Mouse (Mus musculus) natural killer cell, adult 2 months (primary cell): ENCODE measurements around the gene Ccno.

Source experiments
- DNase-seq, 2 experiments: peaks; one replicate each; pipeline ENCODE4 v3.0.0; 2022; ENCODE audit warnings: low spot score in 2 of 2

The Ccno gene

GRCm38 (mm10) chr13:112987532-112987943 lies at the start of gene Ccno:
Gene Ccno, plus strand, starts transcription at chr13:112987802.
- DNase-seq, result peak; percentile 69 to 81

- DNase-seq, result no peak
These were observed 49.5 kb upstream of the Ccno start for GRCm38 (mm10) chr13:112938130-112938529.

- DNase-seq, result no peak
These were observed 45.7 kb upstream of the Ccno start for GRCm38 (mm10) chr13:112941879-112942330.

- no peak for DNase-seq
These were observed 42.3 kb upstream of the Ccno start for GRCm38 (mm10) chr13:112945312-112945711.

DNA sequence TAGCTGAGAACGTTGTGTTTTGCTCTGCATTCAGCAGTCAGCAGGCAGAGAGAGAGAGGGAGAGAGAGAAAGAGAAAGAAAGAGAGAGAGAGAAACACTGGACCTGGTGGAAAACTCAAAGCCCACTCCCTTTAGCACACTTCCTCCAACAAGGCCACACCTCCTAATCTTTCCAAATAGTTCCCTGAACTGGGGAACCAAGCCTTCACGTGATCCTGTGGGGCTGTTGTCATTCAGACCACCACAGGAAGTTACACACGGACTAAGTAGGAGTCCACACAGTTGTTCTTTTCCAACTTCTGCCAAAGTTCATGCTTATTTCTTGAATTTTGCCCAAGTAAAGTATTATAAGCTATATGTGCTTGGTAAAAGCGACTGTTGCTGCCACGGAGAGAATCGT lies 41.7 kb upstream of the Ccno start:
- no peak for DNase-seq

- DNase-seq, result no peak
These were observed 33.5 kb upstream of the Ccno start for GRCm38 (mm10) chr13:112954067-112954466.

DNA sequence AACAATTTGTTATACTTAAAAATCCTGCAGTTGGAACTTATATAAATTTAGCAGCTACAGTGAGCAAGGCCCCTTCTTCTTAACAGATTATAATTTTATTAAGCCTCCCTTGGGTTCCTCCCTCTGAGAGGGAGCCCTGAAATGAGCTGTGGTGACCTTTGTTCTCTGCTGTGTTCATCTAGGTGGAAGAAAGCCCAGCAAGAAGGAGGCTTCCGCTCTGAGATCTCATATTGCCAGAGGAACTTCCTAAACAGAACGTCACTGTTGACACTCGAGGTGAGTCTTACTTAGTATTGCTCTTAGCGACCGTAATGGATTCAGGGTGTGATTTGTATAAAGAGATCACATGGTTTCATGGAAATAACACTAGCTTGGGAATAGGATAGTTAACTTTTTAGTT lies 24.5 kb upstream of the Ccno start:
- DNase-seq, result no peak

- no peak for DNase-seq
These were observed 23.2 kb upstream of the Ccno start for GRCm38 (mm10) chr13:112964421-112964820.

GRCm38 (mm10) chr13:112967267-112967666 lies 20.3 kb upstream of the Ccno start:
- no peak for DNase-seq

- no peak for DNase-seq
These were observed 10.9 kb upstream of the Ccno start for GRCm38 (mm10) chr13:112976720-112977119.

DNA sequence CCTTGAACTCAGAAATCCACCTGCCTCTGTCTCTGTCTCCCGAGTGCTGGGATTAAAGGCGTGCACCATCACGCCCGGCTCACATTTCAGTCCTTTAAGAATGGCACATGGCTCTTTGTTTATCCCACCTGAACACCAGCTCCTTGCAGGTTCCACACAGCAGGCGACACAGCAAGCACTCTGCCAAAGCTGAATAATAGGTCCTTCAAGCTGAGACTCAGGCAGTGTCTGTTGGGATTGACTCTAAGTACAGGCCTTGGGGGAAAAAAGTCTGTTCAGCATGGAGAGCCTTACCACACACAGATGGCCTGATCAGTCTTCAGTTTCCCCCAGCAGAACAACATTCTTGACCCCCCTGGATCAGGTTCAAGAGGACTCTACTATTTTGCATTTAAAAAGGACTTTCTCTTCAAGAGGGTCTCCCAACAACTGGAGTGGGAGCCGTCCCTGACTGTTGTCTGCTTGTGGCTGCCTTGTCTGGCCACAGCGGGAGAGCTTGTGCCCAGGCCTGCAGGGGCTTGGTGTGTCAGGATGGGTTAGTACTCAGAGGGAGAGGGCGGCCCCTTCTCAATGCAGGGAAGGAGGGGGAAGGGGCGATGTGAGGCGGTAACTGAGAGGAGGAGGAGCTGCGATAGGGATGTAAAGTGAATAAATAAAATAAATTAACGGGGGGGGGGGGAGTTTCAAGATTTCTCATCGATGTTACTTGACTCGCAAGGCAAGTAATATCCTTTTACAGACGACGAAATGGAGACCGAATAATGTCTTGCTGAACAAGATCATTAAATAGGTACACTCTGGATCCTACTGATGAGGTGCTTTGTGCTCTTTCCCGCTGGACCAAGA lies 1.8 kb upstream of the Ccno start:
- no peak for DNase-seq

- DNase-seq, result no peak
These were observed 1.1 kb upstream of the Ccno start for GRCm38 (mm10) chr13:112986451-112986950.

DNA sequence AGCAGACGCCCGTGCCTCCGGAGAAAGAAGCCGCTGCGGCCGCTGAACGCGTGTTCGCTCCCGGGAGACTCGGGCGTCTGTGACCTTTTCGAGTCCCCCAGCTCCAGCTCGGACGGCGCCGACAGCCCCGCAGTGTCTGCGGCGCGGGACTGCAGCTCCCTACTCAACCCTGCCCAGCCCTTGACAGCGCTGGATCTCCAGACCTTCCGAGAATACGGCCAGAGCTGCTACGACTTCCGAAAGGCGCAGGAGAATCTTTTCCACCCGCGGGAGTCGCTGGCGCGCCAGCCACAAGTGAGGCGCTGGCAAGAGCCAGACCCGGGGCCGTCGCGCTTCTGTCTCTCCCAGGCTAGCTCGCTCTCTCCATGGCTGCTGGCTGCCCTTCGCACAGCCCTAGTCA lies 389 bp downstream of the Ccno start:
- no peak for DNase-seq

DNA sequence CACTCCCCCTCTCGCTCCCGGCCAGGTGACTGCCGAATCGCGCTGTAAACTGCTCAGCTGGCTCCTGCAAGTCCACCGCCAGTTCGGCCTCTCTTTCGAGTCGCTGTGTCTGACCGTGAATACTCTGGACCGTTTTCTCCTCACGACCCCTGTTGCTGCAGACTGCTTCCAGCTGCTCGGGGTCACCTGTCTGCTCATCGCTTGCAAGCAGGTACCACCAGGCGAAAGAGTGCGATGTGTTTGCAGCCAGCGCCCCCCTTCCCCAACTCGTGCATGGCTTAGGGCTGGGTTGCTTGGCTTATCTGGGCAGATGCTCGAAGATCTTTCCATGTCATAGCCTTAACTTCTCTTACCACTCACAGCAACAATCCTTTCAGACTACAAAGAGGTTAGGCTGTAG lies 1.3 kb downstream of the Ccno start:
- DNase-seq, result no peak

DNA sequence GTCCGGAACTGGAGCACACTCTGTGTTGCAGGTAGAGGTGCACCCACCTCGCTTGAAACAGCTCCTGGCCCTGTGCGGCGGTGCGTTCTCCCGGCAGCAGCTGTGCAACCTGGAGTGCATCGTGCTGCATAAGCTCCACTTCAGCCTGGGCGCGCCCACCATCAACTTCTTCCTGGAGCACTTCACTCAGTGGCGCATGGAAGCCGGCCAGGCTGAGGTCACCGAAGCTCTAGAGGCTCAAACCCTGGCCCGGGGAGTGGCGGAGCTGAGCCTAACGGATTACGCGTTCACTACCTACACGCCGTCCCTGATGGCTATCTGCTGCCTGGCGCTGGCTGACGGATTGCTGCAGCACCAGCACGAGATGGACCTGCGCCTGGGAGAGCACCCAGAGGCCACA lies 1.9 kb downstream of the Ccno start:
- DNase-seq, result no peak

- no peak for DNase-seq
These were observed 2.7 kb downstream of the Ccno start for GRCm38 (mm10) chr13:112990346-112990745.

DNA sequence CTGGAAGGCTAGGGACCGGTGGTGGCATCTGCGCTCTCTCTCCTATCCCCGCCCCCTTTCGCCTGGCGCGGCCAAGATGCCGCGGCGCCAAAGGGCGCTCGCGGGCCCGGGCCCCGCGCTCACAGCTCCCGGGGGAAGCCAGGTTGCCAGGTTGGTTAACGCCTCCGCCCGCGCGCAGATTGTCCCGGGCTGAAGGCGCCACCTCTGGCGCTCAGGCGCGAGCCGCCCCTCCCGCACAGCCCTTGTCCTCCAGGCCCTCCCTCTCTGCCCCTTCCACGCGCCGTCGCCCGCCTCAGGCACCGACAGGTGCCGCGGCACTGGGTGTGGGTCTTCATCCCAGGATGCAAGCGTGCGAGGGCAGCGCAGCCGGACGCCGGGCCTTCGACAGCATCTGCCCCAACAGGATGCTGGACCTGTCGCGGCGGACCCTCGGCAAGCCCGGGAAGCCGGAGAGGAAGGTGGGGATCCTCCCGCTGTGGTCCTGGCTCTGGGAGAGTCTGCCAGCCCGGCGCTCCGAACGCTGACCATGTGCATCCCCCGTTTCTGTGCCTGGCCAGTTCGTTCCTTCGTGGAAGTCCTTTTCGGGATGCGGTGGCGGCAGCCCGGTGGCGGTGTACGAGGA lies 6.0 kb downstream of the Ccno start, which contains the start of gene Mcidas:
Mcidas (plus strand) TSS at position 315 of the 622 bp plus-strand sequence.
- DNase-seq, result no peak

DNA sequence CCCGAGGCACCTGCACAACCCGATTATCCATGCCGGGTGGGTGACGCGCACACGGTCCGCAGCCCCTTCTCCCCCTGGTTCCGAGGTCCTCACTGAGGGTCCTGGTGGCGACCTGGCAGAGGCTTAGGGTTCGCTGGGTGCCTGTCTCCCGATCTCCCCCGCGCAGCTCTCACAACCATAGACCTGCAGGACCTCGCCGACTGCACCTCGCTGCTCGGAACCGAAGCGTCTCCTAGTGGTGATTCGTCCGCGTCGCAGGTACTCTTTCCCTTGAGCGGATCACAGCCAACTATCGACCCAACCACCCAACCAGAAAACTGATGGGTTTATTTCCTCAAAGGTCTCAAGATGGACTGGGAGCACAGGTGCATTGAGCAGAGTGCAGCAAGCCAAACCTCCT lies 6.6 kb downstream of the Ccno start:
- DNase-seq, result peak; percentile 38 to 49

GRCm38 (mm10) chr13:112996407-112996806 lies 8.8 kb downstream of the Ccno start:
- no peak for DNase-seq

GRCm38 (mm10) chr13:112997369-112997768 lies 9.8 kb downstream of the Ccno start:
- DNase-seq, result no peak

DNA sequence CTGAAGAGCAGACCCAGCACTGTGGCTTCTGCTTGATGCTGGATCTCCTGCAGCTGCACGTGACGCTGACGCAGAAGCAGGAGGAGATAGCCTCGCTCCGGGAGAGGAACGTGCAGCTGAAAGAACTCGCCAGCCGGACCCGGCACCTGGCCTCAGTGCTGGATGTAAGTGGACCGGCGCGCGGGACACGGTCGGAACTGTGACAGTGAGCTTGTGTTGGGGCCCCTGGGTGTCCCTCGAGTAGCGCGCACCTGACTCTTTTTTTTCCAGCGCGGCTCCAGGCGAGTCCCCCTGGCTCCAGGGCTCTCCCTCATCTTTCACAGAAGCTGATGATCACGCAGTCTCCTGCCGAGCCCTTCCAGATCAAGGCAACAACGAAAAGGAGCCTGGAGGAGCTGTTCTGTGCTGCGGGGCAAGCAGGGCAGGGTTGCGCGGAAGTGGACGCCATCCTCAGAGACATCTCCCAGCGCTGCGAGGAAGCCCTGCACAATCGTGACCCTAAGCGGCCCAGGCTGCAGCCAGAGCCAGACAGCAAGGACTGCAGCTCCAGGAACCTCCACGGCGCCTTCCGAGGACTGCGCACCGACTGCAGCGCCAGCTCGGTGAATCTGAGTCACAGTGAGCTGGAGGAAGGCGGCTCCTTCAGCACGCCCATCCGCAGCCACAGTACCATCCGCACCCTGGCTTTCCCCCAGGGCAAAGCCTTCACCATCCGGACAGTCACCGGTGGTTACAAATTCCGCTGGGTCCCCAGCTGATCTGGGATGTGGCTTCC lies 11.0 kb downstream of the Ccno start:
- no peak for DNase-seq

GRCm38 (mm10) chr13:113000090-113000489 lies 12.5 kb downstream of the Ccno start:
- DNase-seq, result no peak
